Mouse (Mus musculus) midbrain, embryonic 11.5 days (tissue): ENCODE measurements around the gene Uba52. TPM values are rescaled to one million over a fixed set of nuclear protein-coding genes. Genes with fewer than 3 reads are reported as not detected.

Source experiments
- ATAC-seq: fragments of 200-750 bp; cut with Nextera tagmentation; 2 replicates; pipeline ENCODE4 v1.8.0; 2017; ENCODE audit warnings: moderate TSS enrichment, moderate library complexity; ENCODE audit not compliant: low FRiP score
- DNase-seq: peaks from one replicate; pipeline ENCODE4 v3.0.0; 2015; ENCODE audit warnings: low spot score; ENCODE audit errors: missing footprints
- H3K27ac ChIP-seq: fragments of 300-500 bp; sonication (generic); 2 replicates; pipeline ENCODE4 v1.5.1; 2014; ENCODE audit warnings: low read depth, low read length
- H3K27me3 ChIP-seq: fragments of 300-500 bp; sonication (generic); 2 replicates; pipeline ENCODE4 v1.6.1; 2014; ENCODE audit warnings: mild to moderate bottlenecking, low read length, moderate library complexity, mixed read lengths; ENCODE audit not compliant: control insufficient read depth, insufficient read depth
- H3K36me3 ChIP-seq: fragments of 300-500 bp; sonication (generic); 2 replicates; pipeline ENCODE4 v1.6.1; 2014; ENCODE audit warnings: mild to moderate bottlenecking, low read length, moderate library complexity, mixed read lengths; ENCODE audit not compliant: control insufficient read depth, insufficient read depth
- H3K4me1 ChIP-seq: fragments of 300-500 bp; sonication (generic); 2 replicates; pipeline ENCODE4 v1.6.1; 2014; ENCODE audit warnings: low read length; ENCODE audit not compliant: control insufficient read depth, insufficient read depth
- H3K4me2 ChIP-seq: fragments of 300-500 bp; sonication (generic); 2 replicates; pipeline ENCODE4 v1.6.1; 2014; ENCODE audit warnings: mild to moderate bottlenecking, moderate library complexity
- H3K4me3 ChIP-seq: fragments of 300-500 bp; sonication (generic); 2 replicates; pipeline ENCODE4 v1.5.1; 2014; ENCODE audit warnings: low read depth, low read length
- H3K9ac ChIP-seq: fragments of 300-500 bp; sonication (generic); 2 replicates; pipeline ENCODE4 v1.6.1; 2014; ENCODE audit warnings: low read length
- H3K9me3 ChIP-seq: fragments of 300-500 bp; sonication (generic); 2 replicates; pipeline ENCODE4 v1.6.1; 2016; ENCODE audit warnings: low read length; ENCODE audit not compliant: control insufficient read depth
- whole genome bisulfite sequencing: fragments of 180-500 bp; shearing (Covaris S2); extraction: QIAGEN DNeasy Blood & Tissue Kit; methylation state at CpG from one replicate; pipeline ENCODE4 v1.1.7; 2014; 5-methylcytosine and 5-hydroxymethylcytosine counted together
- polyA plus RNA-seq: library from polyadenylated mRNA; unstranded; fragments of >200 nt; fragmentation: Nextera tagmentation; extraction: Ambion mirVana; gene quantifications from 2 replicates; pipeline ENCODE4 v1.2.1, GENCODE M21; 2014

Uba52 gene
- polyA plus RNA-seq, 1 experiment from 2014 or later, result 852 TPM

GRCm38 (mm10) chr8:70486191-70486681 is 24.4 kb downstream of the Uba52 start:
- H3K4me1 ChIP-seq, result peaks cover 22% of the 10 kb centered on the region
- DNase-seq, result peak; percentile 85
- 52% methylated on average over 7 of the region's 7 CpGs for WGBS
- no peaks in the 10 kb centered on the region for H3K36me3 ChIP-seq
- H3K4me2 ChIP-seq, result no peak overlapping the region
- H3K4me3 ChIP-seq, result no peak overlapping the region
- no peak overlapping the region for H3K9ac ChIP-seq
- ATAC-seq, result no peak
- H3K27me3 ChIP-seq, result peaks cover 64% of the 10 kb centered on the region
- no peaks in the 10 kb centered on the region for H3K9me3 ChIP-seq
- H3K27ac ChIP-seq, result no peak overlapping the region

GRCm38 (mm10) chr8:70482943-70483342 is 27.7 kb downstream of the Uba52 start:
- Histone ChIP-seq H3K27ac (no peak overlapping the region), H3K4me2 (no peak overlapping the region), H3K27me3 (peaks cover 31% of the 10 kb centered on the region), H3K36me3 (no peaks in the 10 kb centered on the region), H3K9ac (no peak overlapping the region), H3K4me1 (peaks cover 2% of the 10 kb centered on the region), H3K4me3 (no peak overlapping the region), H3K9me3 (no peaks in the 10 kb centered on the region)
- ATAC-seq (no peak), DNase-seq (no peak)
- WGBS, result 56% methylated on average over 2 of the region's 2 CpGs

GRCm38 (mm10) chr8:70481908-70482307 is 28.7 kb downstream of the Uba52 start:
- DNase-seq, result no peak
- Histone ChIP-seq H3K9me3 (no peaks in the 10 kb centered on the region), H3K4me2 (no peak overlapping the region), H3K9ac (no peak overlapping the region), H3K4me3 (no peak overlapping the region), H3K36me3 (no peaks in the 10 kb centered on the region), H3K27ac (no peak overlapping the region), H3K27me3 (peaks cover 26% of the 10 kb centered on the region), H3K4me1 (0 out of 2 replicates have a peak, but pooled peaks cover 2% of the 10 kb centered on the region)
- WGBS, result 86% methylated on average over 3 of the region's 3 CpGs
- ATAC-seq, result no peak

GRCm38 (mm10) chr8:70477269-70477982 is 33.2 kb downstream of the Uba52 start:
- 3% methylated on average over 21 of the region's 21 CpGs for WGBS
- Histone ChIP-seq H3K4me2 (peak overlapping the region; percentile 88), H3K27ac (no peak overlapping the region), H3K4me3 (peak overlapping the region; percentile 57), H3K9ac (no peak overlapping the region), H3K9me3 (no peaks in the 10 kb centered on the region), H3K4me1 (peaks cover 8% of the 10 kb centered on the region), H3K36me3 (no peaks in the 10 kb centered on the region), H3K27me3 (peaks cover 3% of the 10 kb centered on the region)
- ATAC-seq (peak; percentile 49), DNase-seq (peak; percentile 87)

GRCm38 (mm10) chr8:70476333-70477268 is 34.0 kb downstream of the Uba52 start, which contains the start of gene Klhl26:
Gene Klhl26 (minus strand): TSS chr8:70476968.
- Histone ChIP-seq H3K27ac (no peak within 1 kb of the TSS), H3K27me3 (peaks cover 3% of the 10 kb centered on the region), H3K9me3 (no peaks in the 10 kb centered on the region), H3K9ac (peak within 1 kb of the TSS; percentile 88), H3K36me3 (no peaks in the 10 kb centered on the region), H3K4me1 (peaks cover 8% of the 10 kb centered on the region), H3K4me2 (peak within 1 kb of the TSS; percentile 88), H3K4me3 (peak within 1 kb of the TSS; percentile 57)
- peak; percentile 99 for DNase-seq
- under 1% methylated on average over 53 of the region's 53 CpGs for WGBS
- ATAC-seq, result peak; percentile 89

GRCm38 (mm10) chr8:70471856-70472255 is 38.7 kb downstream of the Uba52 start:
- H3K4me1 ChIP-seq, result peaks cover 6% of the 10 kb centered on the region
- no peak for ATAC-seq
- no peak overlapping the region for H3K4me2 ChIP-seq
- no peak overlapping the region for H3K27ac ChIP-seq
- H3K36me3 ChIP-seq, result no peaks in the 10 kb centered on the region
- no peak overlapping the region for H3K4me3 ChIP-seq
- WGBS, result 98% methylated on average over 7 of the region's 7 CpGs
- no peak overlapping the region for H3K9ac ChIP-seq
- H3K9me3 ChIP-seq, result no peaks in the 10 kb centered on the region
- DNase-seq, result peak; percentile 57
- H3K27me3 ChIP-seq, result no peaks in the 10 kb centered on the region

- H3K4me3 ChIP-seq, result no peak overlapping the region
- no peak overlapping the region for H3K9ac ChIP-seq
- no peaks in the 10 kb centered on the region for H3K36me3 ChIP-seq
- H3K27ac ChIP-seq, result no peak overlapping the region
- no peak overlapping the region for H3K4me2 ChIP-seq
- H3K27me3 ChIP-seq, result no peaks in the 10 kb centered on the region
- ATAC-seq (no peak), DNase-seq (peak; percentile 37)
- no peaks in the 10 kb centered on the region for H3K4me1 ChIP-seq
- WGBS, result 60% methylated on average over 2 of the region's 2 CpGs
- no peaks in the 10 kb centered on the region for H3K9me3 ChIP-seq
Measured at GRCm38 (mm10) chr8:70469938-70470337, 40.7 kb downstream of the Uba52 start.

GRCm38 (mm10) chr8:70469295-70469916 is 41.2 kb downstream of the Uba52 start:
- H3K9me3 ChIP-seq, result no peaks in the 10 kb centered on the region
- H3K27me3 ChIP-seq, result no peaks in the 10 kb centered on the region
- H3K27ac ChIP-seq, result no peak overlapping the region
- H3K36me3 ChIP-seq, result no peaks in the 10 kb centered on the region
- no peak overlapping the region for H3K9ac ChIP-seq
- ATAC-seq (no peak), DNase-seq (peak; percentile 82)
- no peaks in the 10 kb centered on the region for H3K4me1 ChIP-seq
- WGBS, result 60% methylated on average over 10 of the region's 10 CpGs
- no peak overlapping the region for H3K4me2 ChIP-seq
- no peak overlapping the region for H3K4me3 ChIP-seq
